Mouse (Mus musculus): ENCODE measurements around the gene Rhot2. TPM values are rescaled to one million over a fixed set of nuclear protein-coding genes. Genes with fewer than 3 reads are reported as not detected.

Gene Rhot2
- total RNA-seq, 1 experiment from 2014 or later: 95.9 TPM

DNA sequence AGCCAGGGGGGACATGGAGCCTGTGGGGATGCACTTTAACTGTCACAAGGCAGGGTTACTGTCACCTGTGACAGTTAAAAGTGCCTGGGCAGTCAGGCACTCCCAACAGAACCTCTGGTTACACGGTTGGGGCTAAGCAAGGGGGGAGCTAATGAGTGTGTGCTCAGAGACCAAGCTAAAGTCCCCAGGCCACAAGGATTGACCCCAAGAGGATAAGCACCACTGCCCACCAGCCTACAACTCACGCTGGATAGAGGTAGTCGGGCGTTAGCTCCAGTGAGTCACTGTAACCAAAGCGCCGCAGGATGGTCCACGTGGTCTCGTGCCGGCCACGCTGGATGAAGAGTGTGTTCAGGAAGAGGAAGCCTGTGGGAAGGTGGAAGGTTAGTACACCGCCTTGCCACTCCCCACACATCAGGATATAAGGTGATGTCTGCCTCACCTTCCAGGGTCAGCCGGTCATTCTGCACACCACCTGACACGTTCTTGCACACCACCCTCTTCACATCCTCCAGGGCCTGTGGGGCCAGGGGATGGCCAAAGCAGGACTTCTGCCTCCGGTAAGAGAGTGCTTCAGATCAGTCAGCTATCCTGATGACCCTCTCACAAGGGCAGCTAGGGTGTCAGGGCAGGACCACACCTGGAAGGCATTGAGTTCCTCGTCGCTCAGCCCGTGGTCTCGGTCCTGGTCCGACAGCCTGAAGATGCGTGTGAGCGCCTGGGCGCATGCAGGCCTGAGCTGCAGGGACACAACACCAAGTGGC, 3.4 kb downstream of the Rhot2 start, which contains the start of gene Gm20683:
TSS of gene Gm20683 (minus strand) at position 647 of the 764 bp plus-strand sequence.
- no peak for DNase-seq

DNA sequence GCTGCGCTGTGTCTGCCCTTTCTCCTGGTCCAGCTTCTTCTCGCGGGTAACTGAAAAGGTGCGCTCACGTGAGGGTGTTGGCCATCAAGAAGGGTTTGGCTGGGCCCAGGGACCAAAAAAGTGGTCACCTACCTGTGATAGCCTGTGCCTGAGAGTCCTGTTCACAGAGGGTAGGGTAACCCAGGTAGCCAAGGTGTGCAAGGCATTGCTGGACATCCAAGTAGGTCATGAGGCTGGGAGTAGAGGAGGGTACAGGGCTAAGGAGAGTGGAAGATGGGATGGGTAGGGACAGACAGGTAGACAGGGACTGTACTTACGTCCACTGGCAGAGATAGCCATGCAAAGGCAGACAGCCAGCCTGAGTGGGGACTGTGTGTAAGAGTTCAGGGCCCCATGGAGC, 4.1 kb downstream of the Rhot2 start:
- DNase-seq: no peak

GRCm38 (mm10) chr17:25839455-25840235, 5.0 kb downstream of the Rhot2 start:
- DNase-seq: no peak

GRCm38 (mm10) chr17:25838904-25839303, 5.7 kb downstream of the Rhot2 start:
- no peak for DNase-seq

- DNase-seq: no peak
Measured at GRCm38 (mm10) chr17:25837533-25837932, 7.1 kb downstream of the Rhot2 start.

DNA sequence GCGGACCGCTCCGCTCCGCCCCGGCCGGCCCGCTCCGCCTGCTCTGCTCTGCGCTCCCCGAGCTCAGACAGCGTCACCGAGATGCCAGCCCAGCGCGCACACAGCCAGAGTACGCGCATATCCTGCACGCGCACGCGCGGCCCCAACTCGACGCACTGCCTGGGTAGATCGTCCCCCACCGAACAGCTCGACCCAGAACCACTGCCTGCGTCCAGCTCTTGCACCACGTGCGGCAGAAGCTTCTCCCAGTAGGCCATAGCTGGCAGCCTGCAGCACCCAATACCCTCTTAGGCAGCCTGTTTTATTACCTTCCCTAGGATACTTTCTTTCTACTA, 7.6 kb downstream of the Rhot2 start, which contains the start of gene Rhbdl1:
TSS of gene Rhbdl1 (minus strand) at position 220 of the 335 bp plus-strand sequence.
- DNase-seq: peak; percentile 92

DNA sequence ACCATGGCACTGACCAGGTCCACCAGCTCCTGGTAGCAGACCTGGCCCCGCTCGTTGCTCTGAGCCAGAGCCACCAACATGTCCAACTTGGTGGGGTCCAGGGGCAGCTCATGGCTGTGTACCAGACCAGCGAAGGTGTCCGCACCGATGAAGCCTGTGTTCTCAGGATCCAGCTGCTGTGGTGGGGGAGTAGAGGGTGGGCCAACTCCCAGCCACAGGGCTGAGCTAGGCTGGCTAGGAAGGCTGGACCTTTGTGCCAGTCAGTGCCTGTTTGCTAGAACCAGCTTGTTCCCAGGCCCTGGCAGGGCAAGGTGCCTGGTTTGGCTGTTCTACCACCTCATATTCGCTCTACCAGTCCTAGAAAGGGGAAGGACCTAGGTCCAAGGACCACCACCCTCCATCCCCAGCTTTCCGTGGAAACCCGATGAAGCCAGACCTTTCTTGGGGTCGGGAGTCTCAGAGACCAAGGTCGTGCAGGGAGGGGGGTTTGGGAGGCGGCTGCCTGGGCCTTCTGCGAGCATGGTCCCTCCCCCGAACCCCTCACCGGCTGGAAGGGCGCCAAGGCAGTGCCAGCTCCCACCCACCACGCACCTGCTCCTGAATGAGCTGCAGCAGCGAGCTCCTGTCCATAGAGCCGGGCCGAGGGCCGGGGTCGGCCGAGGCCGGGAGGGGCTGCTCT, 8.1 kb downstream of the Rhot2 start:
- DNase-seq: peak; percentile 63

GRCm38 (mm10) chr17:25835816-25836215, 8.8 kb downstream of the Rhot2 start:
- peak; percentile 27 for DNase-seq

- DNase-seq: no peak
Measured at GRCm38 (mm10) chr17:25835301-25835700, 9.3 kb downstream of the Rhot2 start.

DNA sequence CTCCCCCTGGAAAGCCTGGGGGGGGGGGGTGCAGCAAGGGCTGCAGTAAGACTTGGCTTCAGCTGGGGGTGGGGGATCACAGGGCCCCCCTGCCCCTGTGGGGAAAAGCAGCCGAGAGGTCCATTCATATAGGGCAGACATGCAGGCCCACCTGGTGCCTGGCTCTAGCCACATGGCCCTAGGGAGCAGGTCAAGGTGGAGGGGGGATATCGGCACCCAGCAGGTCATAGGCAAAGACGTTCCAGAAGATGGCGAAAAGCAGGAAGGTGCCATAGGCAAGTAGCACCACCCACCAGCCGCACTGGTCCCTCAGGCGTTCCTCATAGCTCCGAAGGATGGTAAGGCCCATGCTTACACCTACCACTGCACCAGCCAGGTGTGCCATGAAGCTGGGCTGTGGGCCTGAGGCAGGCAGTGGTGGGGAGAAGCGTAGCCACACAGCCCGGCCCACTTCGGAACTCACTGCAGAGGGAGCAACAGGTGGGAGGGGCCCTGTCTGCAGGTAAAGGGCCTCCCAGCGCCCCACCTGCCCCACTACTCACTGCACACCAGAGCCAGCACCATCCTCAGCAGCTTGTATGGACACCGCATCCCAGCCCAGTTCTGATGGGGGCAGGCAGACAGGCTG, 9.9 kb downstream of the Rhot2 start:
- DNase-seq: no peak

- peak; percentile 58 for DNase-seq
Measured at GRCm38 (mm10) chr17:25833961-25834594, 10.6 kb downstream of the Rhot2 start.

GRCm38 (mm10) chr17:25833291-25833663, 11.4 kb downstream of the Rhot2 start, which contains the start of gene Stub1:
TSS of gene Stub1 (minus strand) at chr17:25833404.
- peak; percentile 96 for DNase-seq

DNA sequence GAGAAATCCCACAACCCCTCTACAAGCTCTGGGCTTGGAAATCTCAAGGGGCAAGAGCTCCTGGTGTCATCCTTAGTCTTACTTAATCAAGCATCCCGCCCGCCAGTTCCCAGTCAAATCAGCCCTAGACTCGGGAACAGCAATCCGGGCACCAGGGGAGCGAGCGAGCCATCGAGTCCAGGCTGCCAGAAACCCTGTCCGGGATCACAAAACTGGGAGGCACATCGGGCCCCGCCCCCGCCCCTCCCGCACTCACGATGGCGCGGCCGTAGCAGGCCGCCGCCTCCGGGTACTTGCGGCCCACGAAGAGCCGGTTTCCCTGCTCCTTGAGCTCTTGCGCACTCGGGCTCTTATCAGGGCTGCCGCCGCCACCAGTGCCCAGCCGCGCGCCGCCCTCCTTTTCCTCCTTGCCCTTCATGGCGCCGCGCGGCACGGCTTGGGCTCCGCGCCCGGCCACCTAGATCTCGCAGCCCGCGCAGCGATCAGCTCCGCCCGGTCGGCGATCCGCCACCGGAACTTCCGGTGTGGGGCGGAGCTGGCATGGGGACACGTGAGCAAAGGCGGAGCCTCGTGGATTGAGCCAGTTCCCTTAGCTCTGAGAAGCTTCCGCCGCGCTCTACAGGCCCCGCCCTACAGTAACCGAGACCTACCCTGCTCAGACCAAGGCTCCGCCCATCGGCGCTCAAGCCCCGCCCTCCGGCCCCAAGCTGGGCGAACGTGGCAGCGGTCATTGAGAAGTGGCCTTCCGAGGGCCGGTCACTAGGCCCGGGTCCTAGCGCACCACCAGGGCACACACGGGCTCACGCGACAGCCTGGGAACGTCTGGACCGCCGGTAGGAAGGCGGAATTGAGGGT, 12.0 kb downstream of the Rhot2 start:
- DNase-seq: peak; percentile 100

- peak; percentile 81 for DNase-seq
Measured at GRCm38 (mm10) chr17:25831451-25832281, 13.0 kb downstream of the Rhot2 start.

- DNase-seq: no peak
Measured at GRCm38 (mm10) chr17:25830806-25831431, 13.7 kb downstream of the Rhot2 start.

DNA sequence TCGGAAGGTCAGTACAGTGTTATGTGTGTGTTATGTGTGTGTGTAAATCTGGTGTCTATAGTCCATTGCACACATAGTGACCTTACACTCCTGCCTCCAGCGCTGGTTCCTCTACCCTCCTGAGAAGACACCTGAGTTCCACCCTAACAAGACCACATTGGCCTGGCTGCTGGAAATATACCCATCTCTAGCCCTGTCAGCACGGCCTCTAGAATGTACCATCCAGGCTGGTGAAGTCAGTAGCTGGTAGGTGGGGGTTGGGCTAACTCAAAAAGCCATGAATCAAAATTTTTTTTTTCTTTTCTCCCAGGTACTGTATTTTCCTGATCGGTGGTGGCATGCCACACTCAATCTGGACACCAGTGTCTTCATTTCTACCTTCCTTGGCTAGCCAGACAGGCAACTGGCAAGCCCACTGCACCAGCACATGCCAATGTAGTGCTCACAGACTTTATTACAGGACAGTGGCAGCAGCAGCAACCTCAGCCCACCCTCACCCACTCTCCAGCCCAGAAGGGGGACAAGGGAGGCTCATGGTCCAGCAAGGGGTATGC, 14.4 kb downstream of the Rhot2 start:
- no peak for DNase-seq

- no peak for DNase-seq
Measured at GRCm38 (mm10) chr17:25829558-25830017, 15.1 kb downstream of the Rhot2 start.

- DNase-seq: peak; percentile 87
Measured at GRCm38 (mm10) chr17:25828712-25829557, 15.7 kb downstream of the Rhot2 start, which contains the start of gene Jmjd8. TSS of gene Jmjd8 (plus strand) at chr17:25828867.
